Mouse (Mus musculus) brain, embryonic 14.5 days (tissue): ENCODE data around the gene Cars2. TPM values are rescaled to one million over a fixed set of nuclear protein-coding genes. Genes with fewer than 3 reads are reported as not detected.
"Not testable (repeated sequence)": the region's sequence is repeated elsewhere in the genome, so short reads cannot be mapped to it uniquely, and the experiment has no call there.

Experiments used
- DNase-seq: peaks from one replicate; pipeline ENCODE4 v3.0.0-alpha.2; 2011; ENCODE audit warnings: low read depth
- CTCF ChIP-seq: fragments of 200-500 bp; IDR thresholded peaks from 2 replicates; pipeline ENCODE4 v1.5.1; 2012; ENCODE audit warnings: inconsistent platforms, mild to moderate bottlenecking, moderate library complexity, borderline replicate concordance; ENCODE audit not compliant: insufficient read depth, insufficient read length; ENCODE audit errors: extremely low read depth
- POLR2A ChIP-seq: fragments of 200-500 bp; IDR thresholded peaks from 2 replicates; pipeline ENCODE4 v1.6.1; 2012; ENCODE audit warnings: mild to moderate bottlenecking, inconsistent platforms, borderline replicate concordance; ENCODE audit not compliant: poor library complexity, insufficient read depth, insufficient read length, severe bottlenecking; ENCODE audit errors: extremely low read depth
- polyA plus RNA-seq: library from polyadenylated mRNA; depleted of rRNA; stranded (reverse); fragments of >200 nt; gene quantifications from 2 replicates; pipeline ENCODE4 v1.2.3, GENCODE M21; 2012

The Cars2 gene
- polyA plus RNA-seq, 1 experiment, result 44.1 TPM

DNA sequence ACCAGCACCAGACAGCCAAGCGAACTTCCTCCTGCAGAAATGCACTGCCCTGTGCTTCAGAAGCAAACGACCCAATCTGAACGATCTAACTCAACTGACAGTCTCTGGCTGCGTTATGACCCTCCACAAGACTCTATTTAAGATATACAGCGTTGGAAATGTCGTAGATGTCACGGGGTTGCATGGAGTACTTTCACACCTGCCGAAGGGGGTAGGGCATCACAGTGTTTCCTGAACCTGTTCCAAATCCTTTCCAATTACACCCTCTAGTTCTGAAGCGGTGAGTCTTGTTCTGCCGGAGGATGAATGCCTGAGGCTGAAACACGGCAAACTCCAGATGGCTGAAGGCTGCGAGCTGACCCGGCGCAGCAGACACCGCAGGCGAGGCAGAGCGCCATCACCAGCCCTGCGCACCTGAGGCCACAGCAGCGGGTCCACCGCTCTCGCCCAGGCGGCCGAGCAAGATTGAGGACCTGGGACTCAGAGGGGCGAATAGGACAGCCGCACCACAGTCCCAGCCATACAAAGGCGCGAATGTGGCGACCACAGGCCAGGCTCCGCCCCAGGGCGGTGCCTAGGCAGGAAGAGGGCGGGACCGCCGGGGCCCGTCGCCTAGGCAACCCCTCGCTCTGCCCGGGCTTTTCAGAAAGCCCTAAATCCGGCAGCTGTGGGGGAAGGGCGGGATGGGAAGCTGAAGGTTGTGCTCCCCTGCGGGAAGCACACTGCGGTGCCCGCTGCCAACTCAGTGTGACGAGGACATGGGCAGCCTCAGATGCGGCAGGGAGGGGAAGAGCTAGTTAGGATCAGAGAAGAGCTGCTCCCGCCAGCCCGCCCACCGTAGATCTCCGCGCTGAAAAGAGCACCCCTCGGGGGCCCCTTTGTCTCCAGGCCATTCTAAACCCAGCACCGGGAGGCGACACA, 4.5 kb upstream of the Cars2 start, which contains the start of gene Ing1:
Ing1 (plus strand) TSS at position 773 of the 921 bp plus-strand sequence.
- TF ChIP-seq POLR2A (peak; percentile 59), CTCF (no peak)
- peak; percentile 99 for DNase-seq

DNA sequence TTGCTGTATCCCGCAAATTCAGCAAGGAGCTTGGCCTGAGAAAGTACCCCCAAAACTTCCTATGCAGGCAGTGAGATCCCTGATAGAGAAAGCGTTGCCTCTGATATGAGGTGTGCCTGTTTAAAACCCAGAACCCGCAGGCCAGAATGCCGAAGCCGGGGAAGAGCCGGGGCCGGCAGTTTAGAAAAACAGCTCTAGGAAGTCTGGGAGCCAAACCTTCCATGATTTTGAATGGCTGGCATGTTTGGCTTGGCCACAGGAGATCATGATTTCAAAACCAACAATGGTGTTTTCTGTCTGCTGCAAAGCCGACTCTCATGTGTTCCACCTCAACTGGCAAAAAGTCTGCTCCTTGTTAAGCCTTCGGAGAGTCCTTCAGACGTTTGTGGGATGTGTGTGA, 1.8 kb upstream of the Cars2 start:
- no peak for TF ChIP-seq CTCF
- TF ChIP-seq POLR2A, result no peak

DNA sequence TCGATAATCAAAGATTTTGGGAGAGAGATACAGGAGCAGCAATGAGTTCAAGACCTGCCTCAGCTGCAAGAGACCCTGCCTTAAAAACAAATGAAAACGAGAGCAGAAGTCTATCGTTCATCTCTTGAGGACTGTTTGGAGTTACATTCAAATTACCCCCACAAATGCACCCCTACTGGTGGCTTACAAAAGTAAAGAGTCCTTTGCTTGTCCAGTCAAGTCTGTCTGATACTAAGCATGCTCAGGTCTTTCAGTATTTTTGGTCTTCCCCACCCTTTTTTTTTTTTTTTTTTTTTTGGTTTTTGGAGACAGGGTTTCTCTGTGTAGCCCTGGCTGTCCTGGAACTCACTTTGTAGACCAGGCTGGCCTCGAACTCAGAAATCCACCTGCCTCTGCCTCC, 914 bp upstream of the Cars2 start:
- DNase-seq, result not testable (repeated sequence)

More for the DNA sequence above, 1.8 kb upstream of the Cars2 start:
- no peak for DNase-seq

DNA sequence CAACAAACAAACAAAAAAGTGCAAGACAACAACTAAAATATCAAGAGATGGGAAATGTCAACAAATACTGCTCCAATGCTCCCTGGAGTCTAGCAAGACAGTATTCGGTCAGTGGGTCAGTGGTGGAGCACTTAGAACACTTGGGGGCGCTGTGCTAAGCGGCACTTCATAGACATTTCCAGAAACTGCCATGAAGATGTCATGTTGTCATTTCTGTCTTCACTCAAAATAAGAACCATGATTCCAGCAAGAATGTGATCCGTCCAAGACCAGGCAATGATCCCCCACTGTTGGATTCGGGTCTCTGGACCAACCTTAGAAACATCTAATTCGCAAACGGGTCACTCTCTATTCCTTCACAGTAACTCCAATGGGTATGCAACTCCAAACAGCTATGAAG, 877 bp downstream of the Cars2 start:
- peak; percentile 46 for DNase-seq
- TF ChIP-seq CTCF (peak; percentile 53; the same call in 1 of the 2 replicates), POLR2A (no peak)

DNA sequence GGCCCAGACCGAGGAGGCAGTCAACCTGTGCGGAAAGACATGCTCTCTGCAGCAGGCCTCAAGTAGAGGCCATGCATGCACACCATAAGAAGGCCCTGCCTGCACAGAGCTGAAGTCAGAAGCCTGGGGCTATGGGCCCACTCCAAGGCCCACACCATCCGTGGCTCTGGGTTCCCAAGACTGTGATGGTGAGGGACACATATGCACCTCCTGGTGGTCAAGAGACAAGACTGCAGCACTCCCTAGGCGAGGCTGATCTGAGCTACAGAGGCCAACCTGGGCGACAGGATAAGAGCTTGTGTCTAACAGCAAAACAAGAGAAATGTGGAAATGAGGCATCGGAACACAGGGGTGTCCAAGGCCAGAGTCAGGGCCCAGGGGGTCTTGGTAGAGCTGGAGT, 3.5 kb downstream of the Cars2 start:
- DNase-seq, result no peak
- TF ChIP-seq POLR2A, result no peak
- TF ChIP-seq CTCF, result peak; percentile 43; the same call in 1 of the 2 replicates

DNA sequence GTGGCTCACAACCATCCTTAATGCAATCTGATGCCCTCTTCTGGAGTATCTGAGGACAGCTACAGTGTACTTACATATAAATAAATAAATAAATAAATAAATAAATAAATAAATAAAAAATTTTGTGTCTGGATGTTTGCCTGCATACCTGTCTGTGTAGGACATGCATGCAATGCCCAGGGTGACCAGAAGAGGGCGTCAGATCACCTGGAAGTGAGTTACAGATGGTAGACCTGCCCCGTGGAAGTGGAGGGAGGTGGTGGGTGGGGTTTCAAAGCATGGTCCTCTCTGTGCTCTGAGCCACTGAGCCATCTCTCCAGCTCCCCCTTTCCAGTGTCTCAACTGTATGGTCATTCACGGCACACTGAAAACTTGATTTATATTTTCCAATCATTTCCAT, 6.2 kb downstream of the Cars2 start:
- TF ChIP-seq POLR2A (no peak), CTCF (peak; percentile 65)
- peak; percentile 47 for DNase-seq

DNA sequence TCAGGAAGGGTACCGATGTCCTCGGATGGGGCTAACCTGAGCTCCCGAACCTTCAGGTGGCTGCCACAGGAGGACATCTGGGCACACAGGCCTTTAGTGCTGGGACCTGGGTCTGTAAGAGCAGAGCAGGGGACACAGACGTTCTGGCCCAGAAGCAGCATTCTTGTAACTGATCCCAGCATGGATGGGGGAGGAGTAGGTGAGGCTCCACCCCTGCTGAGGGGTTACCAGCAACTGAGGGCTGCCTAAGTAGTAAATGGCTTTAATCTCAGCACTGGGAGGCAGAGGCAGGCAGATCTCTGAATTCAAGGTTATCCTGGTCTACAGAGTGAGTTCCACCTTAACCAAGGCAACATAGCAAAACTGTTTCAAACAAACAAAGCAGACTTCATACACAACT, 7.7 kb downstream of the Cars2 start:
- TF ChIP-seq CTCF (no peak), POLR2A (no peak)
- no peak for DNase-seq

DNA sequence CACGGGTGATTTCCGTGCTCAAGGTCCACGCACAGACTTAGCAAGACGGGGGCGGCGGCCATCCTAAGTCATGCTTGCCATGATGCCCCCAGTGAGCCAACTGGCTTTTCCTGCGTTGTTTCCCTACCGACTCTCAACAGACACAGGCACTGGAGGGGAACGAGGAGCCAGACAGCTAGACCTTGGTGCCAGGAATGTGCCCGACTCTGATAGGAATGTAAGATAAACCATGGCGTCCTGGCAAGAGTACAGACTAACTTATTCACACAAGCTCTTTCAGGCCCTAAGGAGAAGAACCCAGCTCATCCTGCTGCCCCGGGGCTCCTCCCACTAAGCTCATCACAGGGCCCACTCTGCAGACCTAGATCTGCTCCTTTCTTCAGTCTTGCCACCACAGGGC, 8.6 kb downstream of the Cars2 start:
- no peak for DNase-seq
- TF ChIP-seq POLR2A (no peak), CTCF (no peak)

DNA sequence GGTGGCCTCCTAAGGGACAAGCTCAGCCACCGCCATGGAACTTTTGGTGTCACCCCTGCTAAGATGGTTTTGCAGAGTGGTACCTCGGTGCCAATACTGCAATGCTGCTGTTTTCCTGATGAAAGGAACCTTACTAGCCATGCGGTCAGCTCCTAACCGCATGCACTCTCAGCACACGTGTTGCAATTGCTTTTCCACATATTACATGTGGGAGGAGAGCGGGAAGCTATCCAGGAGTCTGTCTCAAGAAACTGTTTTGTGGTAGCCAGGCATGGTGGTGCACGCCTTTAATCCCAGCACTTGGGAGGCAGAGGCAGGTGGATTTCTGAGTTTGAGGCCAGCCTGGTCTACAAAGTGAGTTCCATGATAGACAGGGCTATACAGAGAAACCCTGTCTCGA, 10.4 kb downstream of the Cars2 start:
- DNase-seq, result no peak
- TF ChIP-seq CTCF, result no peak
- TF ChIP-seq POLR2A, result no peak

DNA sequence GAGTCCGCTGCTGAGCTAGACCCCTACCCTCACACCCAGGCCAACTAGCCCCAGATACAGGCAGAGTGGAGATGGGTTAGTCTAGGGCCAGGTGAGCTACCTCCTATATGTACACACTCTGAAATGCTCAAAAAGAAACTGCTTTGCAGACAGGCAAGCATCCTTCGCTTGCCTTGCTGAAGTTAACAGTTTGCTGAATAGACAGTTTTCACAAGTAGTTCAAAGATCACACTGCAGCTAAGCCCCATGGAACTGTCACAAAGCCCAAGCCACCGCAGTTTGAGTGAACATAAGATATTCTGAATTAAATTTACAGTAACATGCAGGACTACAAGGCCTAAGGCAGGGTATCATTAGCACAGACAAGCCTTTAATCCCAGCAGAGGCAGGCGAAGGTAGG, 11.5 kb downstream of the Cars2 start:
- DNase-seq, result no peak
- TF ChIP-seq POLR2A (no peak), CTCF (no peak)

DNA sequence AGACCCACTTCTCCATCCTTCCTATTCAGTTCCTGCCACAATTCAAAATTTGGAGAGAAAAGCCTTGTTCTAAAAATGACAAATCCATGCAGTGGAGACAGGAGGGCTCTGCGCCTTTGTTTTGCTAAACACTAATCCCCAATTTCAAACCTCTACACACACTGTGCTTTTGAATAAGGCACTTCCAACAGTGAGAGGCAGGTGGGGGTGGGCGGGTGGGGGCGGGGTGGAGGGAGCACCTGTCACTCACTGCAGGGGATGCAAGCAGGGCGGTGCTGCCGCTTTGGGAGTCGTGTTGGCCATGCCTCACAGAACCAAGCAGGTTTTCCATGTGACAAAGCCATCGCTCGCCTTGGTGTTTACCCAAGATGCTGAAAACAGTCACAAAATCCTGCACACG, 16.1 kb downstream of the Cars2 start:
- DNase-seq, result peak; percentile 24
- TF ChIP-seq POLR2A, result no peak
- no peak for TF ChIP-seq CTCF

DNA sequence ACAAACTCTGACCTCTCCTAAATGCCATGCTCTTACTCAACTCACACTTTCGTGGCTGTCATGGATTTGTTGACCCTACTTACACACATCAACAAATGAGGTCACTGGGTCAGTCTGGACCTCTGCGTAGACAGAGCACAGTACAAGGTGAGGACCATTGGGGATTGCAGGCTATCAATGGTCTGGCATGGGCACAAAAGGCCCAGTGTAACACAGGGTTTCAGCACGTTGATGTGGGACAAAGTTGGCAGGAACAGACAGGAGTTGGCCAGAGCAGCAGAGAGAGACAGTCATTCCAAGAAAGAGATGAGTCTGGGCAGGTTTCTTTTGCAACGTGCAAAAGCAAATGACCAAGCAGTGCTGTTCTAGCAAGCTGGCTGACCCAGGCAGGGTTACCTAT, 19.7 kb downstream of the Cars2 start:
- DNase-seq, result no peak
- TF ChIP-seq POLR2A, result no peak
- no peak for TF ChIP-seq CTCF
